Mouse (Mus musculus): ENCODE results near the gene Olfr684.

DNA sequence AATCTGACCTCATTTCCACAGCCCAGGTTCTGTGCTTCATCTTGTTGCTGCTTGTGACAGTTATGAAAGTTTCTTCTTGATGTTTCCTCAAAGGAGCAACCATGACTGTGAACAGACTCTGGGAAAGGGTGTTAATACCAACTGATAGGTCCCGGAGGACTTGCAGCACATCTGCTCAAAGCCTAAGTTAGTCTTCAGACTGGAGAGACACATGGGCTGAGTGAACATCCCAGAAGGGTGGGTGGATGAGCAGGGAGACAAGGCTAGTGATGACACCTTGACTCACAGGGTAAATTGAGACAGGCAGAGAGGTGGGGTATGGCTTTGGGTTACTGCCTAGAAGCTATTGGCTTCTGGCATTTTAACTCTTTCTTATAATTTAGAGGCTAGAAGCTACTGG, 22.5 kb upstream of the Olfr684 start, which contains the start of gene Olfr685:
- TF ChIP-seq GATA1 (IDR thresholded peaks at IDR 0.05; ENCODE audit: borderline replicate concordance, low read length): no peak
- TF ChIP-seq CTCF (IDR thresholded peaks at IDR 0.05; ENCODE audit: low read depth, low read length): no peak
- no peak for TF ChIP-seq TAL1 (conservative IDR thresholded peaks at IDR 0.05; ENCODE audit: low read depth, low read length)
- no peak for TF ChIP-seq POLR2AphosphoS5 (IDR thresholded peaks at IDR 0.05; ENCODE audit: insufficient replicate concordance, low read depth, low read length)
- no peak for TF ChIP-seq GATA2 (IDR thresholded peaks at IDR 0.05; ENCODE audit: borderline replicate concordance, low read depth, low read length)
